Mouse (Mus musculus) natural killer cell, adult 2 months (primary cell): ENCODE data around the gene Cars2.
"Not testable (repeated sequence)": the region's sequence is repeated elsewhere in the genome, so short reads cannot be mapped to it uniquely, and the experiment has no call there.

Source experiments
- DNase-seq, 2 experiments: peaks; one replicate each; pipeline ENCODE4 v3.0.0; 2022; ENCODE audit warnings: low spot score in 2 of 2

Gene Cars2

GRCm38 (mm10) chr8:11512711-11513110, 37.9 kb downstream of the Cars2 start:
- no peak for DNase-seq

DNA sequence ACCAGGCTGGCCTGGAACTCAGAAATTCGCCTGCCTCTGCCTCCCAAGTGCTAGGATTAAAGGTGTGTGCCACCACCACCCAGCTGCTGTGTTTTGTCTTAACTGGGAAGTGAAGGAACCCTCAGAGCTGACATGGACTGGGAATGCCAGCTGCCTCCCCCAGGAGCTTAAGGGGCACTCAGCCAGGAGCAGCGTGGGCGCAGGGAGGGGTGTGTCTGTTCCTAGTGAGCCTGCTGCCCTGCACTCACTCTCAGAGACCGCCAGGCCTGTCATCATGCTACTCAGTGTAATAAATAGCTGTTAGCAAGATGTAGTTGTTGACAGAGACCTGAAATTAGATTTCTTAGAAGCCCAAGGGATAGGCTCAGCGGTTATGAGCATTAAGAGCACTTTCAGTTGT, 39.6 kb downstream of the Cars2 start:
- DNase-seq = no peak

GRCm38 (mm10) chr8:11508880-11509279, 41.7 kb downstream of the Cars2 start:
- DNase-seq = no peak

GRCm38 (mm10) chr8:11506802-11507201, 43.8 kb downstream of the Cars2 start:
- DNase-seq = peak; percentile 30 to 60

DNA sequence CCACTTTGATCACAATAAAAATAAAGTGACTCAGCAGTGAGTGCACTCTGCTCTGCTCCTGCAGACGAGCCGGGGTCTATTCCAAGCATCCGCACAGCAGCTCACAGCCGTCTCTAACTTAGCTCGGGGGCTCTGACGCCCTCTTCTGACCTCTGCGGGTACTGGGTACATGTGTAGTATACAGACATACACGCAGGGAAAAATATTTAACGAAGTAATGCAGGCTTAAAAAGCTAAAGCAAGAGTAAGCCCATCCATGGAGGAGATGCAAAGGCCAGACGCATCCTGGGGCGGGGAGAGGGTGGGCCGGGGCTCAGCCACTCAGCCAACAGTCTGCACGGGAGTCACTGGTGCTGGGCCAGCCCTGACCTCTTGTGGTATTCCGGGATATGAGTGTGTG, 44.5 kb downstream of the Cars2 start:
- DNase-seq = no peak

DNA sequence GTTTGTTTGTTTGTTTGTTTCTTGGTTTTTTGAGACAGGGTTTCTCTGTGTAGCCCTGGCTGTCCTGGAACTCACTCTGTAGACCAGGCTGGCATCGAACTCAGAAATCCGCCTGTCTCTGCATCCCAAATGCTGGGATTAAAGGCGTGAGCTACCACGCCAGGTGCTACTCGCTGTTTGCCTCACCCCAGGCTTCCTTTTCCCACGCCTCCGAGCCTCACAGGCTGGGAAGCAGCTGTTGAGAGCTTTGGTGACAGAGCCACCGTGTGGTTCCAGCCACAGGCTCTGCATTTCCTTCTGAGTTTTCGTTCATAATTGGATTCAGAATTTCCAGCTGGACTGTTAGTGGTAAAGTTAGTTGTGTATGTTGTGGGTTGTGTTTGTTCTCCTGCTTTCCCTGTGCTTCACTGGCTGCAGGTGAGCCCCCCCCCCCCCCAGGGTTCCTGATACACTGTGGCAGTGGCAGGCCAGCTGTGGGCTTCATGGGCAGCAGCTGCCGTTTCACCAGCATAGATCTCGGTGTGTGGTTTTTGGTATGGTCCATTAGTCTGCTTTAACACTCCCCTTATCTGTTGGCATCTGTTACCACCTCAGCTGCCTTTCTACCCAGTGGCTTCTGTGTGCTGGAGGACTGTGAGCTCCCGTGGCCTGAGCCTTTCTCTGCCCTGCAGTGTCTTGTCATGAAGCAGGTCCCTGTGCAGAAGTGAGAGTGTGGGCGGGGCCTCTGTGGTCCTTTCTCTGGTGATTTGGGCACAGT, 46.9 kb downstream of the Cars2 start:
- no peak for DNase-seq

- no peak for DNase-seq
Observed at GRCm38 (mm10) chr8:11498786-11499485, 51.6 kb downstream of the Cars2 start.

GRCm38 (mm10) chr8:11498281-11498680, 52.3 kb downstream of the Cars2 start:
- no peak for DNase-seq

GRCm38 (mm10) chr8:11497017-11497990, 53.3 kb downstream of the Cars2 start, which contains the start of gene Naxd:
Naxd (plus strand) TSS chr8:11497506.
- peak; percentile 81 to 84 for DNase-seq

DNA sequence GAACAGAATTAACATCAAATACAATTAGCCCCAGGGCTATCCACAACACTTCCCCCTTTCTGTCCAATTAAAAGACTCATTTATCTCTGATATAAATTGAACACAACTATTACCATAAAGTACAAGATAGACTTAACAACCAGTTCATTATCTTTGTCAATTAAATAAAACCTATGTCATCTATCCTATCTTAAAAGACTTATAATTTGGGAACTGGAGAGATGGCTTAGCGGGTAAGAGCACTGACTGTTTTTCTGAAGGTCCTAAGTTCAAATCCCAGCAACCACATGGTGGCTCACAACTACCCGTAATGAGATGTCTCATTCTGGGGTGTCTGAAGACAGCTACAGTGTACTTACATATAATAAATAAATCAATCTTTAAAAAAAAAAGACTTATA, 58.2 kb downstream of the Cars2 start:
- DNase-seq = not testable (repeated sequence)

DNA sequence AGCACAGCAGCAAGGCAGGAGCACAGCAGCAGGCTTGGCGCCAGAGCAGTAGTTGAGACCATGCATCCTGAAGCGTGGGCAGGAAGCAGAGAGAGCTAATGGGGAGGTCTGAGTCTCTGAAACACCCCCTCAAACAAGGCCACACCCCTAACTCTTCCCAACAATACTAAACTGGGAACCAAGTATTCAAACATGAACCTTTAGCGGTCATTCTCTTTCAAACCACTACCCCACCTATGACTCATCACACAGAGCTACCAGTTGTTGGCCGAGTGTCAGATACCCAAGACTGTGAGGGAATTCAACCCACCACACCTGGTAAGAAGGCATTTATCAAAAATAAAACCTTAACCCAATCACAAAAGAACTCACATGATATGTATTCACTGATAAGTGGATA, 63.4 kb downstream of the Cars2 start:
- no peak for DNase-seq

DNA sequence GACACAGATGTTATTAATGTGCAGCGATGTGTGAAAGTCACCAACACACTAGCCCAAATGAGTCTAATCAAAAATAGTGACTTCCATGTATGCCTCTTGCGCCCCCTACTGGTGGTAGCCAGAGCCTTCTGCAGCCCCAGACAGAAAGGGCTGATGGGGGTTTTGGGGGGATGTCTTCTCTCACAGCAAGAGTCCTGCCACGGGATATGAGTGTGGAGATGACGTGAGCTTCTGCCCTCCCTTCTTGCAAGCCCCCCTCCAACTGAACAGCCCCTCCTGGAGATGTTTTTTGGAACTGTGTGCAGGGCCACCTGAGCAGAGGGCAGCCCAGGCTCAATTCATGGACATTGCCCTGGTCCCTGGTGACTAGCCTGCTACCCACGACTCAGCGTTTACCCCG, 64.4 kb downstream of the Cars2 start:
- DNase-seq = peak; percentile 65 to 74

GRCm38 (mm10) chr8:11482537-11482936, 68.0 kb downstream of the Cars2 start:
- DNase-seq = no peak

DNA sequence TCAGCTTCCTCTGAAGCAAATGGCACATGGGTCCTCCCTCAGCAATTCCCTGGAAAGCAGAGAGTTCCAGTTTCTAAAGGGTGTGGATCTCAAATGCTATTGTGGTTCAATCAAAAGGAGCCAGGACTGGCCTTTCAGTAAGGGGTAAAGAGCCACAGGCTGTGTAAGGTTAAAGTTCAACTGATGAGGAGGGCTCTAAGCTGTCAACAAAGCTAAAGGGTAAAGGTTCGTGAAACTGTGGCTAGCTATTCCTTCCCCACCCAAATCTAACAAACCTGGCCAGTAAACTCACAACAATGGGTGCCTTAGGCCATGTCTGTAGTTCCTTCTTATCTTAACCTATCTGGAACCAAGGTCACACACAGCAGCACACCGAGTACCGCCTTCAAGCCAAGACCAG, 68.7 kb downstream of the Cars2 start:
- DNase-seq = no peak

GRCm38 (mm10) chr8:11479591-11479990, 71.0 kb downstream of the Cars2 start:
- DNase-seq = no peak

DNA sequence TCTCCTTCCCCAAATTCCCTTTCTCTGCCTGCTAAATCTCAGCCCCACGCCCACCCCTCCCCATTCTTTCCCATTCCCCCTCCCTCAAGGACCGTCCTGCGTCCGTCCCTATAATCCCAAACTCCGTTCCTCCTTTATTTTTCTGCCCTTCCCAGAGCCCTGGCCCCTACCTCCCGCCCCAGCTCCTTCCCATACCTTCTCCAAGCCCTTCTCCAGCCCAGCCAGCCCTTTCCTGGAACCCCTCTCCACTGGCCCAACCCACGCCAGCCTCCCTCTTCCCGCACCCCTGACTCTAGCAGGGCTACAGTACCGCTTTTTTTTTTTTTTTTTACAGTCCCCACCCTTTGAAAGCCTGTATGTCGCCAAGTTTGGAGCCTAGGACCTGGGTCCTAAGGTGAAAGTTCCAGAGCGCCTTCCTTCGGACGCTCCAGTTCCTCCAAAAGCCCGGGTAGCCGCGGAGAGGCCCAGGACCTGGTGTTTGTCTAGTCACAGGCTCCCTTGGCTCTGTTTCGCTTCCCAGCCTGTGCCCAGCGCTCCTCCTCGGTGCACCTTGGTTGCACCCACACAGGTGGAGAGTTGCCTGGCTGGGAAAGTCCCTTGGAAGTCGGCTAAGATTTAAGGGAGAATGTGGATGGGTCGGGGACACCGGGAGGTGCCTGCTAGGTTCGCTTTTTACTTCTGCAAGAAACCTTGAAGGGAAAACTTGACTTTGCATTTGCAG, 71.6 kb downstream of the Cars2 start:
- DNase-seq = no peak

DNA sequence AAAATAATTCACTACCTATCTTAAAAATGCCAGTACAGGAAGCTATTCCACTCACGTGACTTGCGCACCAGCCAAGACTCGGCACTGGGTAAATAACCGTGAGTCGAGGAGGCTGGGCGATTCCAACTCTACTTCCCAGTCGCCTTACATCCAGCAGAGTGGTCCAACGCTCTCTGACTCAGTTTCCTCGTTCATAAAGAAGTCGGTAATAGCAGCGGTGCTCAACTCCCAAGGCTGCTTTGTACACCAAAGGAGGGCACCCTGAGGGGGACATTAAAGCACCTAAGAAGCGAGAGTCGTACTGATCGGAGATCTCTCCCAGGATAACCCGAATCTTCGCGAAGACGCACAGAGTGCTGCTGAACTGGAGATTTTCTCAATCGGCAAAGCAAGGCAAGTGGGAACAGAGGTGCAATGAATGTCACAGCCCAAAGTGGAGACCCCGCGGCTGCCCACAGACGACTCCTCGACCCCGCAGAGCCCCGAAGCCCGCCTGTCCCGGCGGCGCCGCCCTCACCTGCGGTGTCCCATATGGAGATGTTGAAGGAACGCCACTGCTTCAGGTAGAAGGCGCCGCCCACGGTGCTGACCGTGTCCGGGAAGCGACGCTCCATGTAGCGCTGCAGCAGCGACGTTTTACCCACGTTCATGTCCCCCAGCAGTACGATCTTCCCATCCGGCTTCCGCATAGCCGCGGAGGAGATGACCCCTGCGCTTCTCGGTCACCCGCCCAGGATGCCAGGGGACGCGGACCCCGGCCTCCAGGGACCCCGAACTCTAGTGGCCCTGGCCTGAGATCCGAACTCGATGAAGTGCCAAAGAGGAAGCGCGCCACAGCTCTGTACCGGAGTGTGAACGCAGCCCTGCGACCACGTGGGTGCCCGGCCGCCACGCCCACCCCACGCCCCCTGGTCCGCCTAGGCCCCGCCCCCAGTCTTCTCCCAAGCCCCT, 72.5 kb downstream of the Cars2 start, which contains the start of gene Rab20:
Gene Rab20 (minus strand): TSS at position 900 of the 951 bp plus-strand sequence.
- DNase-seq = peak; percentile 40 to 53

GRCm38 (mm10) chr8:11477178-11477553, 73.4 kb downstream of the Cars2 start:
- no peak for DNase-seq

- no peak for DNase-seq
Observed at GRCm38 (mm10) chr8:11476338-11477177, 74.0 kb downstream of the Cars2 start.
